Mouse (Mus musculus) limb, embryonic 14.5 days (tissue): Measurements from ENCODE around the gene Acot11. TPM values are rescaled to one million over a fixed set of nuclear protein-coding genes. Genes with fewer than 3 reads are reported as not detected.
"Not testable (repeated sequence)": the region's sequence is repeated elsewhere in the genome, so short reads cannot be mapped to it uniquely, and the experiment has no call there.

Experiments
- ATAC-seq: fragments of 200-750 bp; cut with Nextera tagmentation; 2 replicates; pipeline ENCODE4 v1.8.0; 2017; ENCODE audit warnings: low read depth, moderate number of reproducible peaks, moderate TSS enrichment; ENCODE audit not compliant: low FRiP score
- DNase-seq: peaks from one replicate; pipeline ENCODE4 v3.0.0-alpha.2; 2015; ENCODE audit warnings: low spot score
- H3K27ac ChIP-seq: fragments of 300-500 bp; sonication (generic); replicated peaks from 2 replicates; pipeline ENCODE4 v1.5.1; 2014; ENCODE audit warnings: low read depth, mild to moderate bottlenecking, low read length, moderate library complexity, mixed read lengths
- H3K27me3 ChIP-seq: fragments of 300-500 bp; sonication (generic); 2 replicates; pipeline ENCODE4 v1.6.1; 2014; ENCODE audit warnings: low read length, mixed read lengths; ENCODE audit not compliant: control insufficient read depth, insufficient read depth
- H3K36me3 ChIP-seq: fragments of 300-500 bp; sonication (generic); 2 replicates; pipeline ENCODE4 v1.6.1; 2014; ENCODE audit warnings: mild to moderate bottlenecking, low read length, moderate library complexity, mixed read lengths; ENCODE audit not compliant: control insufficient read depth, insufficient read depth
- H3K4me1 ChIP-seq: fragments of 300-500 bp; sonication (generic); 2 replicates; pipeline ENCODE4 v1.6.1; 2014; ENCODE audit warnings: antibody characterized with exemption, low read length, mixed read lengths; ENCODE audit not compliant: control insufficient read depth, insufficient read depth
- H3K4me2 ChIP-seq: fragments of 300-500 bp; sonication (generic); replicated peaks from 2 replicates; pipeline ENCODE4 v1.6.1; 2014; ENCODE audit warnings: low read depth, mild to moderate bottlenecking, low read length, moderate library complexity; ENCODE audit not compliant: severe bottlenecking
- H3K4me3 ChIP-seq: fragments of 300-500 bp; sonication (generic); replicated peaks from 2 replicates; pipeline ENCODE4 v1.5.1; 2014; ENCODE audit warnings: low read length
- H3K9ac ChIP-seq: fragments of 300-500 bp; sonication (generic); 2 replicates; pipeline ENCODE4 v1.6.1; 2014; ENCODE audit warnings: mild to moderate bottlenecking, low read depth, low read length, moderate library complexity; ENCODE audit not compliant: severe bottlenecking
- H3K9me3 ChIP-seq: fragments of 300-500 bp; sonication (generic); 2 replicates; pipeline ENCODE4 v1.6.1; 2016; ENCODE audit warnings: low read length; ENCODE audit not compliant: control insufficient read depth
- POLR2A ChIP-seq: fragments of 200-500 bp; IDR thresholded peaks from 2 replicates; pipeline ENCODE4 v1.8.0; 2012; ENCODE audit warnings: inconsistent platforms, mild to moderate bottlenecking, moderate library complexity, borderline replicate concordance; ENCODE audit not compliant: insufficient read depth, insufficient read length; ENCODE audit errors: extremely low read depth
- WGBS: fragments of 180-500 bp; shearing (Covaris S2); extraction: QIAGEN DNeasy Blood & Tissue Kit; methylation state at CpG from one replicate; pipeline ENCODE4 v1.1.7; 2014; 5-methylcytosine and 5-hydroxymethylcytosine counted together
- polyA plus RNA-seq, 2 experiments: library from polyadenylated mRNA; depleted of rRNA in 1 of 2; stranded (reverse) in 1 of 2; unstranded in 1 of 2; fragments of >200 nt; fragmentation: Nextera tagmentation in 1 of 2; extraction: Ambion mirVana in 1 of 2; gene quantifications; 2 replicates each; pipeline versions ENCODE4 v1.2.1 to v1.2.3; 2012 to 2014

The Acot11 gene
- polyA plus RNA-seq, 2 experiments: 4.3 to 6.1 TPM

DNA sequence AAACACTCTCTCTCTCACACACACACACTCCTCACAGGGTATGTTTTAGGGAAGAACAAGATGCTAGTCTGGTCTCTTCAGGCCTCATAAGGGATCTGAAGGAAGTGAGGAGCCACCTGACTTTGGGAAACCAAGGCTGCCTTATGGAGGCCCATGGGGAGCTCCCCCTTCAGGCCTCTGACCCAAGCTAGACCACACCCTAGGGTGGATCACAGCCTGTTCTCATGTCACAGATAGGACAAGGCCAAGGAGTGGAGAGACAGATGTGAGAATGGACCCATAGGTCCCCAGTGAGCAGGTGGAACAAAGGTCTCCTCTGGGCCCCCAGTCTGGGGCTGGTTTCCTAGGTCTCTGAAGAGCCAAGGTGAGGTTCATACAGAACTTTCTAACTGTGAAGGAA lies 12.5 kb downstream of the Acot11 start:
- Histone ChIP-seq H3K9ac (no peak overlapping the region), H3K4me1 (peaks cover 18% of the 10 kb centered on the region), H3K36me3 (no peaks in the 10 kb centered on the region), H3K27me3 (no peaks in the 10 kb centered on the region), H3K9me3 (no peaks in the 10 kb centered on the region), H3K27ac (no peak overlapping the region), H3K4me3 (no peak overlapping the region), H3K4me2 (no peak overlapping the region)
- ATAC-seq (no peak), DNase-seq (no peak)
- TF ChIP-seq POLR2A: no peak

DNA sequence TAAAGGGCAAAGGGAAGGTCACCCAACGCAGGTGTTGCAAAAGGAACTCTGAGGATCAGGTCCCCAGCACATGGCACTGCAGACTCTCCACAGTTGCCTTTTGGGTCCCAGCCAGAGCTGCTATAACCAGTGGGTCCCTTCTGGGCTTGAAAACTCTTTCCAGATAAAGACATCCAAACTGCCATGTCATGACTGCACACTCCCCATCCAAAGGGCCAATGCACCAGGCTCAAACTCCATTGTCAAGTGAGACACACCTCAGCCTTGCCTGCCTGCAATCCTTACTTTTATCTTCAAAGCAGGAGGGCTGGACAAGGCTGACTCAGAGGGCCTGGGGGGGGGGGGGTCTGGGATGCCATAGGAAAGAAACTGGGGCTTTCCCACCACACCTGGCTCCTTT lies 13.9 kb downstream of the Acot11 start:
- Histone ChIP-seq H3K9me3 (no peaks in the 10 kb centered on the region), H3K4me1 (peaks cover 31% of the 10 kb centered on the region), H3K27ac (no peak overlapping the region), H3K36me3 (no peaks in the 10 kb centered on the region), H3K27me3 (no peaks in the 10 kb centered on the region), H3K4me3 (no peak overlapping the region), H3K9ac (no peak overlapping the region), H3K4me2 (no peak overlapping the region)
- WGBS: 88% methylated on average over 1 of the region's 1 CpGs
- DNase-seq (no peak), ATAC-seq (no peak)
- TF ChIP-seq POLR2A: no peak

DNA sequence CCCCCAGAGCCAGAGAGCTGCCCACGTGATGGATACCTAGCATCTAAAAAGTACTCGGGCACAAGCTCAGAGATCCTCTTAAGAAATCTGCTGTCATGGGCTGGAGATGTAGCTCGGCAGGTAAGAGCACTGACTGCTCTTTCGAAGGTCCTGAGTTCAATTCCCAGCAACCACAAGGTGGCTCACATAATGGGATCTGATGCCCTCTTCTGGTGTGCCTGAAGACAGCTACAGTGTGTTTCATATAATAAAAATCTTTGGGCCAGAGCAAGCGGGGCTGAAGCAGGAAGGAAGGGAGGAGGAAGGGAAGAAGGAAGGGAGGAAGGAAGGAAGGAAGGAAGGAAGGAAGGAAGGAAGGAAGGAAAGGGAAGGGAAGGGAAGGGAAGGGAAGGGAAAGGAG lies 14.6 kb downstream of the Acot11 start:
- H3K9ac ChIP-seq, ATAC-seq, H3K4me2 ChIP-seq, H3K4me3 ChIP-seq, H3K9me3 ChIP-seq, DNase-seq, H3K36me3 ChIP-seq, H3K27me3 ChIP-seq: not testable (repeated sequence)
- H3K27ac ChIP-seq: peak overlapping the region; percentile 26; the same call in 1 of the 2 replicates
- H3K4me1 ChIP-seq: peaks cover 38% of the 10 kb centered on the region
- 75% methylated on average over 5 of the region's 5 CpGs for WGBS

DNA sequence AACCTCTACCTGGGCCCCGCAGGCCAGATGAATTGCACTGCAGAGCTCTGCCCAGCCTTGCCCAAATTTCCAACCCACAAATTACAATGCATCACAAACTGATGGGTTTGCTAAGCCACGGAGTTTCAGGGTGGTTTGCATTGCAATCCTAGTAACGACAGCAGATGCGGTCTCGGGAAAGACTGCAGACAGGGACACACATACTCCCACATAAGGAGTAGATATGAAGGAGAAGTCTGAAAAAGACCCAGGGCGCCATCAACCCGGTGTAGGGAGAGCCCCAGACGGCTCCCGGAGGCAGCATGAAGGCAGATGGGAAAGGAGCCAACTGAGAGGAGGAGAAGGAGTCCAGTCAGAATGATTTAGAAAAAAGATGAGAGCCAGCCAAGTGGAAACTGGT lies 15.1 kb downstream of the Acot11 start:
- WGBS: 57% methylated on average over 9 of the region's 9 CpGs
- no peak for ATAC-seq
- H3K27ac ChIP-seq: peak overlapping the region; percentile 26; the same call in 1 of the 2 replicates

DNA sequence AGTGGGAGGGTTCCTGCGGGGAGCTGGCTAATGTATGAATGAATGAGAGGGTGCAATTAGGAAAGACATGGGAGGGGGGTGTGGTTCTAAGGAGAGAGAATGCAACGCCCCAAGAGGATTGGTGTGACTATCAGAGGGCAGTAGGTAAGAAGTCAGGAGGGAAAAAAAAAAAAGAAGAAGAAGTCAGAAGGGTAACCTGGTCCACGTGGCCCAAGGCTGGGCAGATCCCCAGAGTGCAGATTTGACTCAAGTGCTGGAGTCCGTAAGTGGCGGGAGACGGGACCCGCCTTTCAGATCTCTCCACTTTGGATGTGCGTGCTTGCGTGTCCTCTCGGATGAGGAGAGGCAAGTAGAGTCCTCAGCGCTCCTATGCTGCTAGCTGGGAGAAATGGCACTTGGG lies 16.2 kb downstream of the Acot11 start:
- H3K27ac ChIP-seq: no peak overlapping the region
- no peak overlapping the region for H3K4me3 ChIP-seq
- H3K36me3 ChIP-seq: no peaks in the 10 kb centered on the region
- DNase-seq (no peak), ATAC-seq (no peak)
- no peak for TF ChIP-seq POLR2A
- H3K27me3 ChIP-seq: no peaks in the 10 kb centered on the region
- H3K9ac ChIP-seq: no peak overlapping the region
- peaks cover 49% of the 10 kb centered on the region for H3K4me1 ChIP-seq
- no peak overlapping the region for H3K4me2 ChIP-seq
- H3K9me3 ChIP-seq: no peaks in the 10 kb centered on the region
- 92% methylated on average over 11 of the region's 11 CpGs for WGBS

More for the DNA sequence above, 15.1 kb downstream of the Acot11 start:
- TF ChIP-seq POLR2A: no peak
- Histone ChIP-seq H3K9ac (no peak overlapping the region), H3K27me3 (no peaks in the 10 kb centered on the region), H3K4me1 (peaks cover 42% of the 10 kb centered on the region), H3K4me3 (no peak overlapping the region), H3K36me3 (no peaks in the 10 kb centered on the region), H3K9me3 (no peaks in the 10 kb centered on the region), H3K4me2 (no peak overlapping the region)
- no peak for DNase-seq

DNA sequence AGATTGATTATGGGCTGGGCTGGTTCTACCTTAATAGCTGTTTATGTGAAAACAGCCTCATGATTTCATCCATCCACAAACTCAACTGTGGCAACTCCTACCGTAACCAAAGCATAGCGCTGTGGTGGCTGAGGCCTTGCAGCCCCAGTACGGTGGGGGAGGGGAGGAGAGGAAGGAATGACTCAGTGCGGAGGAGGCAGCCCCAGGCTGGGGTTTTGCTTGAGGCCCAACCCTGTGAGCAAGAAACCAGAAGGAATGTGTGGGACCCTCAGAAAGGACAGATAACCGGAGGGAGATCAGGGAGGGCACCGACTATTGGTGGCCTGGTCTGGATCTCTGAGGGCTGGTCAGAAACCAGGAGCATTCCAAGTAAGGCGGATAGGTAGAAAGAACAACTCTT lies 17.0 kb downstream of the Acot11 start:
- 38% methylated on average over 7 of the region's 7 CpGs for WGBS

More for the DNA sequence above, 17.0 kb downstream of the Acot11 start:
- 0 out of 2 replicates have a peak overlapping the region, but pooled peaks have one; percentile 13 for H3K9ac ChIP-seq
- peaks cover 57% of the 10 kb centered on the region for H3K4me1 ChIP-seq
- no peak overlapping the region for H3K4me3 ChIP-seq
- no peaks in the 10 kb centered on the region for H3K36me3 ChIP-seq
- ATAC-seq (no peak; the same call in 1 of the 2 replicates), DNase-seq (peak; percentile 49)
- H3K27ac ChIP-seq: peak overlapping the region; percentile 91
- no peak for TF ChIP-seq POLR2A
- H3K27me3 ChIP-seq: no peaks in the 10 kb centered on the region
- no peaks in the 10 kb centered on the region for H3K9me3 ChIP-seq
- no peak overlapping the region for H3K4me2 ChIP-seq
